Mouse (Mus musculus): ENCODE measurements around the gene Fam124a. TPM values are rescaled to one million over a fixed set of nuclear protein-coding genes. Genes with fewer than 3 reads are reported as not detected.

Fam124a gene
- total RNA-seq, 2 experiments from 2014 or later = 2.7 to 2.9 TPM

DNA sequence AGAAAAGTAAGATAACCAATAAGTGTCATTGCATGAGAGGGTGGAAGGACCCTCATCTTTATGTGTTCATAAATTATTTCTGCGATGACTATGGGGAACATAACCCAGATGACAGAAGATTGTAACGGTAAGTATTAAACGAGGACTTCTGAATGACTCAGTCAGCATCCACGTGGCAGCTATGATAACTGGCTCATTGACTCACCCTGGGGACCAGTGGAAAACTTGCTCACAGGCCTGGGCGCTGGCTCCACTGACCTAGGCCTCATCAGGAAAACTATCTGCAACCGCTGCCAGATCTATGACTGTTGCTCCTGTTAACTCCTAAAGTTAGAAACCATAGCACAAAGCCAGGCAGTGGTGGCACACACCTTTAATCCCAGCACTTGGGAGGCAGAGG, 92.9 kb downstream of the Fam124a start:
- intact Hi-C loops (cut with DNase I; ENCODE audit: low total_unique reads) = no loop called here
- DNase-seq = no peak

DNA sequence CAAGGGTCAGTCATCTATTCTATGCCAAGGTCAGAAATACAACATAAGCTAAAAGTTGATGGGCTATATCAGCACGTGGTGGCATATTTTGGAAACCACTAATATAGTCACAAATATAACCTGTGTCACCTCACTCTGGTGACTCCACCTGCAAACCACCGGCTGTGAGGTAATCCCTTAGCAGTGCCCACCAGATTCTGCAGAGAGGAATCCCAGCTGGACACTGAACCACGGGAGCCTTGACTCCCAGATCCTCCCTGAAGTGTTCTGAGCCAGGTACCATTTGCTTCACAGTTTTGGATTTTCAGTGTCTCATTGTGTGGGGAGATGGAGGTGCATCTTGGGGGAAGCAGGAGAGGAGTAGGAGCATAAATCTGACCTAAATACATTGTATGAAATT, 94.8 kb downstream of the Fam124a start:
- intact Hi-C loops (cut with DNase I; ENCODE audit: low total_unique reads) = no loop called here
- DNase-seq = no peak

DNA sequence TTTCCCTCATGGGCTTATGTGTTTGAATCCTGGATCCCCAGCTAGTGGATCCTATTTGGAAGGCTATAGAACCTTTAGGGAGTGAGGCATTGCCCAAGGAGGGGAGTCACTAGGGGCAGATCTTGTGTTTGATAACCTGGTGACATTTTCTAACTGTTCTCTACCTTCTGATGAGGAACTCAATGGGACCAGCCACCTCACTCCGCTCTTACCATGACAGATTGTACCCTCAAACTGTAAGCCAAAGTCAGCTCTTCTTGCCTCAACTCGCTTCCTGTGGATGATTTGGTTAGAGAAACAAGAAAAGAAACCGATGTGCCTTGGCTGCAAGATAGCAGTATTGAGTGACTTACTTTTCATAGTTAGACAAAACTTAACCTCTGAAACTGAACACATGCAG, 96.2 kb downstream of the Fam124a start:
- no peak for DNase-seq
- intact Hi-C loops (cut with DNase I; ENCODE audit: low total_unique reads) = no loop called here

DNA sequence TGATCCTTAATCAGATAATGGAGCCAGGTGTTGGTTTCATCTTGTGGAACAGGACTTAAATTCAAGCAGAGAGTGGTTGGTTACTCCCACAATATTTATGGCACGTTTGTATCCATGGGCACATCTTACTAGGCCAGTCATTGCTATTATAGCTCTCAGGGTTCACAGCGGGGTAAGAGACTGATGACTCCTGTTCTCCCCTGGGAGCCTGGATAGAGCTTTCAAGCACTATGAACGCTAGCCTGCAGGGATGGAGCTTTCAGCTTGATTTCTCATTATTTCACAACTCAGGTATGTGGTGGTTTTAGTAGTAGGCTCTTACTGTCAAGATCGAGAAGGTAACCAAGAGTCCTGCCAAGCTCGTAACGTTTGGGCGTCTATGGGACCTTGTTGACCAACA, 100.5 kb downstream of the Fam124a start:
- intact Hi-C loops (cut with DNase I; ENCODE audit: low total_unique reads) = no loop called here
- DNase-seq = no peak

DNA sequence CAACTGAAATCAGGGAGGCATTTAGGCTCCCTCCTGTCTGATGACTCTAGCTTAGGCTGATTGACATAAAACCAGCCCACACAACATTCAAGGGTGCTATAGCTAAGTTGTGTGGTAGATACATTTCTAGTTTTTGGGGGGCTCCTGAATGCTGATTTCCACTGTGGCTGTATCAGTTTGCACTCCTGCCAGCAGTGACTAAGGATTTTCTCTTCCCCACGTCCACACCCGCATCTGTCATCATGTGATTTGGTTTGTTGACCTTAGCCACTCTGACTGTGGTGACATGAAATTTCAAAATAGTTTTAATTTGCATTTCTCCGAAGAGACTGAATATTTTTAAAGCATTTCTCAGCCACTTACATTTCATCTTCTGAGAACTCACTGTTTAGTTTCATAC, 101.9 kb downstream of the Fam124a start:
- no peak for DNase-seq
- intact Hi-C loops (cut with DNase I; ENCODE audit: low total_unique reads) = no loop called here

Other genes starting within 250 kb of the Fam124a start
- gene Gucy1b2, start 99.4 kb upstream of the Fam124a start, total RNA-seq (2021) = not detected
- gene Gm4131, start 11.2 kb downstream of the Fam124a start, total RNA-seq (2021) = not detected
- gene Serpine3, start 107.9 kb downstream of the Fam124a start, total RNA-seq (2021) = not detected
- gene Ints6, start 205.4 kb downstream of the Fam124a start, total RNA-seq (2021) = 10 to 100 TPM; 11.8 to 12.3 TPM

Data from gastrocnemius, postnatal 14 days (tissue).